Mouse (Mus musculus) kidney, adult 10 weeks (tissue): ENCODE data around the gene Eid1. TPM values are rescaled to one million over a fixed set of nuclear protein-coding genes. Genes with fewer than 3 reads are reported as not detected.

ENCODE experiments used
- polyA plus RNA-seq: library from polyadenylated mRNA; stranded (reverse); fragments of 350-450 nt; fragmentation: Illumina TruSeq; extraction: RNeasy Lipid Tissue Mini Kit (QIAGEN cat#74804); gene quantifications from one replicate; pipeline ENCODE4 v1.2.3, GENCODE M21; 2014; ENCODE audit warnings: low read depth, low replicate concordance

The Eid1 gene
- 199 TPM for polyA plus RNA-seq

GRCm38 (mm10) chr2:125672957-125673631 is at the start of gene Eid1:
Eid1 (plus strand) TSS chr2:125673095.

GRCm38 (mm10) chr2:125624837-125625351 is 48.0 kb upstream of the Eid1 start, which contains the start of gene Cep152:
Cep152 (minus strand) TSS chr2:125625113.

DNA sequence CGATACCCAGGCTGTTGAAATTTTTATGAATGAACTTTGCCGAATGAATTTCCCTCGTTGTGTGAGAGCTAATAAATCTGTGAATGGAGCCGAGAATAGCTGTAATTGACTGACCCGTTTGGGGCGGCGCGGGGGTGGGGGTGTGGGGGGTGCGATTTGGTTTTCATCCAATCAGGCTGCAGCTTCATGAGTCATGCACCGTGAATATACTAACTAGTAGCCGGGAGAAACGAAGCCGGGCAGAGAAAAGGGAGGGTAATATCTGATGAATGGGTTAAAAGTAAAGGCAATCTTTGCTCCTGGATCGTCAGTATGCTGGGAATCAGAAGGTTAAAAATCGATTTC is 51.2 kb downstream of the Eid1 start, which contains the start of gene Shc4:
TSS of gene Shc4 (minus strand) at position 63 of the 345 bp plus-strand sequence.

Other genes with a start within 250 kb of the Eid1 start
- gene Gm9913, start 168.0 kb upstream of the Eid1 start, polyA plus RNA-seq, result not detected
- gene Fbn1, start 165.1 kb upstream of the Eid1 start, polyA plus RNA-seq, result 4.0 TPM
- 0.73 TPM for gene Cep152, start 48.0 kb upstream of the Eid1 start, polyA plus RNA-seq
- gene Shc4, start 51.1 kb downstream of the Eid1 start, polyA plus RNA-seq, result 0.65 TPM
- 64.5 TPM for gene Secisbp2l, start 109.8 kb downstream of the Eid1 start, polyA plus RNA-seq
- gene Galk2, start 186.0 kb downstream of the Eid1 start, polyA plus RNA-seq, result 160 TPM
- gene Cops2, start 186.0 kb downstream of the Eid1 start, polyA plus RNA-seq, result 450 TPM